Mouse (Mus musculus) gastrocnemius, postnatal 14 days (tissue): ENCODE results near the gene Slc28a1. TPM values are rescaled to one million over a fixed set of nuclear protein-coding genes. Genes with fewer than 3 reads are reported as not detected.
"Not testable (repeated sequence)": the region's sequence is repeated elsewhere in the genome, so short reads cannot be mapped to it uniquely, and the experiment has no call there.

ENCODE experiments used
- DNase-seq: peaks from one replicate; pipeline ENCODE4 v3.0.0; 2021; ENCODE audit warnings: mixed read lengths
- intact Hi-C: fragments of 180-260 bp; cut with DNase I; formaldehyde crosslinking; loops from one replicate; pipeline ENCODE4 v1.15.1; 2025; ENCODE audit warnings: low total_unique reads
- total RNA-seq, 2 experiments: library from RNA; stranded (reverse); gene quantifications; 2 replicates each; pipeline ENCODE4 v1.2.3; 2021

The Slc28a1 gene
- total RNA-seq, 2 experiments from 2014 or later = 0.43 to 0.66 TPM

- no peak for DNase-seq
- intact Hi-C loops = no loop called here
These were observed 87.8 kb downstream of the Slc28a1 start for GRCm38 (mm10) chr7:81202389-81202788.

GRCm38 (mm10) chr7:81203576-81203975 is 89.0 kb downstream of the Slc28a1 start:
- intact Hi-C loops, DNase-seq: not testable (repeated sequence)

- intact Hi-C loops = loop anchor here (5.0 kb wide), 1 partner anchor 128 kb away; no protein-coding TSS in a partner anchor
- DNase-seq = peak; percentile 59
These were observed 94.3 kb downstream of the Slc28a1 start for GRCm38 (mm10) chr7:81208944-81209343.

GRCm38 (mm10) chr7:81209979-81210685 is 95.5 kb downstream of the Slc28a1 start:
- no peak for DNase-seq
- intact Hi-C loops = loop anchor here (5.0 kb wide), 2 partner anchors 97 to 127 kb away; no protein-coding TSS in a partner anchor

GRCm38 (mm10) chr7:81211760-81212159 is 97.2 kb downstream of the Slc28a1 start:
- intact Hi-C loops = loop anchor here (5.0 kb wide), 1 partner anchor 96 kb away; no protein-coding TSS in a partner anchor
- peak; percentile 19 for DNase-seq

GRCm38 (mm10) chr7:81212261-81212681 is 97.7 kb downstream of the Slc28a1 start:
- intact Hi-C loops = loop anchor here (5.0 kb wide), 1 partner anchor 95 kb away; no protein-coding TSS in a partner anchor

GRCm38 (mm10) chr7:81212697-81213346 is 98.2 kb downstream of the Slc28a1 start:
- DNase-seq = peak; percentile 95
- intact Hi-C loops = loop anchor here (5.0 kb wide), 1 partner anchor 94 kb away; no protein-coding TSS in a partner anchor

More at GRCm38 (mm10) chr7:81212261-81212681, 97.7 kb downstream of the Slc28a1 start:
- peak; percentile 55 for DNase-seq

GRCm38 (mm10) chr7:81213347-81214152 is 99.0 kb downstream of the Slc28a1 start, which contains the start of gene Pde8a:
Pde8a (plus strand) TSS chr7:81213596.
- intact Hi-C loops = loop anchor here (5.0 kb wide), 1 partner anchor 94 kb away; no protein-coding TSS in a partner anchor

GRCm38 (mm10) chr7:81214153-81214907 is 99.7 kb downstream of the Slc28a1 start:
- intact Hi-C loops = loop anchor here (5.0 kb wide), 1 partner anchor 93 kb away; no protein-coding TSS in a partner anchor
- DNase-seq = peak; percentile 18

More at GRCm38 (mm10) chr7:81213347-81214152, 99.0 kb downstream of the Slc28a1 start, which contains the start of gene Pde8a:
- no peak for DNase-seq

GRCm38 (mm10) chr7:81215950-81216349 is 101.4 kb downstream of the Slc28a1 start:
- intact Hi-C loops = no loop called here
- no peak for DNase-seq

GRCm38 (mm10) chr7:81219321-81219720 is 104.7 kb downstream of the Slc28a1 start:
- intact Hi-C loops = no loop called here
- DNase-seq = no peak

Other genes with a start within 250 kb of the Slc28a1 start
- 1 to 10 TPM; 3.7 to 4.1 TPM for gene Wdr73, start 213.5 kb upstream of the Slc28a1 start, total RNA-seq
- 1 to 10 TPM; 1.7 to 4.5 TPM for gene Nmb, start 209.7 kb upstream of the Slc28a1 start, total RNA-seq
- gene Sec11a, start 167.0 kb upstream of the Slc28a1 start, total RNA-seq = 10 to 100 TPM; 30.9 to 37.2 TPM
- gene Zfp592, start 121.1 kb upstream of the Slc28a1 start, total RNA-seq = 10 to 100 TPM; 11.5 to 13.7 TPM
- gene Alpk3, start 57.2 kb upstream of the Slc28a1 start, total RNA-seq = 100 to 1,000 TPM; 119 to 131 TPM
- gene Pde8a, start 98.8 kb downstream of the Slc28a1 start, total RNA-seq = 1 to 10 TPM; 6.7 to 7.0 TPM
- 1,000 to 10,000 TPM in 1 of 2 experiments, 100 to 1,000 TPM in 1; 890 to 1,010 TPM for gene Rps17, start 230.5 kb downstream of the Slc28a1 start, total RNA-seq